Mouse (Mus musculus) heart, embryonic 11.5 days (tissue): ENCODE measurements around the gene Lin7a. TPM values are rescaled to one million over a fixed set of nuclear protein-coding genes. Genes with fewer than 3 reads are reported as not detected.

Source experiments
- ATAC-seq: fragments of 200-750 bp; cut with Nextera tagmentation; replicated peaks from 2 replicates; pipeline ENCODE4 v1.8.0; 2017; ENCODE audit warnings: moderate library complexity; ENCODE audit not compliant: insufficient number of reproducible peaks, low FRiP score, low TSS enrichment
- H3K27ac ChIP-seq: fragments of 300-500 bp; sonication (generic); 2 replicates; pipeline ENCODE4 v1.5.1; 2014; ENCODE audit warnings: mild to moderate bottlenecking, low read depth, low read length
- H3K27me3 ChIP-seq: fragments of 300-500 bp; sonication (generic); 2 replicates; pipeline ENCODE4 v1.6.1; 2014; ENCODE audit warnings: mild to moderate bottlenecking, low read length, mixed read lengths; ENCODE audit not compliant: control insufficient read depth, insufficient read depth
- H3K36me3 ChIP-seq: fragments of 300-500 bp; sonication (generic); 2 replicates; pipeline ENCODE4 v1.6.1; 2014; ENCODE audit warnings: mild to moderate bottlenecking, low read length, moderate library complexity, mixed read lengths; ENCODE audit not compliant: control insufficient read depth, insufficient read depth
- H3K4me1 ChIP-seq: fragments of 300-500 bp; sonication (generic); 2 replicates; pipeline ENCODE4 v1.6.1; 2014; ENCODE audit warnings: low read length; ENCODE audit not compliant: control insufficient read depth, insufficient read depth
- H3K4me2 ChIP-seq: fragments of 300-500 bp; sonication (generic); 2 replicates; pipeline ENCODE4 v1.6.1; 2014; ENCODE audit warnings: mild to moderate bottlenecking, moderate library complexity
- H3K4me3 ChIP-seq: fragments of 300-500 bp; sonication (generic); 2 replicates; pipeline ENCODE4 v1.5.1; 2014; ENCODE audit warnings: low read depth, low read length
- H3K9ac ChIP-seq: fragments of 300-500 bp; sonication (generic); 2 replicates; pipeline ENCODE4 v1.6.1; 2014; ENCODE audit warnings: mild to moderate bottlenecking, low read depth, low read length, moderate library complexity
- H3K9me3 ChIP-seq: fragments of 300-500 bp; sonication (generic); replicated peaks from 2 replicates; pipeline ENCODE4 v1.6.1; 2016; ENCODE audit warnings: low read length; ENCODE audit not compliant: control insufficient read depth
- WGBS: fragments of 180-500 bp; shearing (Covaris S2); extraction: QIAGEN DNeasy Blood & Tissue Kit; methylation state at CpG from one replicate; pipeline ENCODE4 v1.1.7; 2014; ENCODE audit not compliant: insufficient replicate concordance; 5-methylcytosine and 5-hydroxymethylcytosine counted together
- polyA plus RNA-seq: library from polyadenylated mRNA; unstranded; fragments of >200 nt; fragmentation: Nextera tagmentation; extraction: Ambion mirVana; gene quantifications from 2 replicates; pipeline ENCODE4 v1.2.1, GENCODE M21; 2014

Lin7a gene
- polyA plus RNA-seq, 1 experiment from 2014 or later = 2.6 TPM

- H3K27me3 ChIP-seq = peaks cover 28% of the 10 kb centered on the region
- no peak overlapping the region for H3K4me3 ChIP-seq
- H3K4me2 ChIP-seq = no peak overlapping the region
- H3K27ac ChIP-seq = no peak overlapping the region
- H3K9me3 ChIP-seq = no peaks in the 10 kb centered on the region
- H3K36me3 ChIP-seq = no peaks in the 10 kb centered on the region
- no peak for ATAC-seq
- H3K4me1 ChIP-seq = no peaks in the 10 kb centered on the region
- H3K9ac ChIP-seq = no peak overlapping the region
- WGBS = 42% methylated on average over 6 of the region's 6 CpGs
Observed at GRCm38 (mm10) chr10:107273848-107274247, 2.4 kb downstream of the Lin7a start.

GRCm38 (mm10) chr10:107274785-107275184 lies 3.3 kb downstream of the Lin7a start:
- Histone ChIP-seq H3K9ac (no peak overlapping the region), H3K9me3 (no peaks in the 10 kb centered on the region), H3K36me3 (no peaks in the 10 kb centered on the region), H3K27ac (no peak overlapping the region), H3K4me1 (no peaks in the 10 kb centered on the region), H3K4me2 (no peak overlapping the region), H3K27me3 (peaks cover 28% of the 10 kb centered on the region), H3K4me3 (no peak overlapping the region)
- ATAC-seq = no peak
- 46% methylated on average over 3 of the region's 3 CpGs for WGBS

- no peak overlapping the region for H3K27ac ChIP-seq
- ATAC-seq = no peak
- no peaks in the 10 kb centered on the region for H3K36me3 ChIP-seq
- no peak overlapping the region for H3K4me2 ChIP-seq
- H3K27me3 ChIP-seq = peaks cover 14% of the 10 kb centered on the region
- H3K9me3 ChIP-seq = no peaks in the 10 kb centered on the region
- no peaks in the 10 kb centered on the region for H3K4me1 ChIP-seq
- H3K4me3 ChIP-seq = no peak overlapping the region
- WGBS = 66% methylated on average over 2 of the region's 2 CpGs
- no peak overlapping the region for H3K9ac ChIP-seq
Observed at GRCm38 (mm10) chr10:107276647-107277046, 5.2 kb downstream of the Lin7a start.

GRCm38 (mm10) chr10:107293934-107294664 lies 22.6 kb downstream of the Lin7a start:
- no peak overlapping the region for H3K9ac ChIP-seq
- H3K4me3 ChIP-seq = no peak overlapping the region
- H3K27ac ChIP-seq = no peak overlapping the region
- H3K4me2 ChIP-seq = no peak overlapping the region
- no peaks in the 10 kb centered on the region for H3K36me3 ChIP-seq
- no peak for ATAC-seq
- H3K4me1 ChIP-seq = no peaks in the 10 kb centered on the region
- no peaks in the 10 kb centered on the region for H3K27me3 ChIP-seq
- WGBS = 65% methylated on average over 7 of the region's 7 CpGs
- no peaks in the 10 kb centered on the region for H3K9me3 ChIP-seq

GRCm38 (mm10) chr10:107300587-107301248 lies 29.2 kb downstream of the Lin7a start:
- Histone ChIP-seq H3K9ac (no peak overlapping the region), H3K9me3 (no peaks in the 10 kb centered on the region), H3K4me2 (no peak overlapping the region), H3K36me3 (no peaks in the 10 kb centered on the region), H3K27me3 (no peaks in the 10 kb centered on the region), H3K27ac (no peak overlapping the region), H3K4me1 (no peaks in the 10 kb centered on the region), H3K4me3 (no peak overlapping the region)
- 74% methylated on average over 2 of the region's 2 CpGs for WGBS
- ATAC-seq = no peak

GRCm38 (mm10) chr10:107310964-107311490 lies 39.5 kb downstream of the Lin7a start:
- ATAC-seq = no peak
- no peak overlapping the region for H3K4me3 ChIP-seq
- H3K4me2 ChIP-seq = no peak overlapping the region
- no peaks in the 10 kb centered on the region for H3K4me1 ChIP-seq
- no peaks in the 10 kb centered on the region for H3K9me3 ChIP-seq
- H3K27ac ChIP-seq = no peak overlapping the region
- no peaks in the 10 kb centered on the region for H3K36me3 ChIP-seq
- H3K27me3 ChIP-seq = no peaks in the 10 kb centered on the region
- WGBS = 82% methylated on average over 5 of the region's 5 CpGs
- no peak overlapping the region for H3K9ac ChIP-seq

- Histone ChIP-seq H3K4me2 (no peak overlapping the region), H3K4me3 (no peak overlapping the region), H3K9me3 (no peaks in the 10 kb centered on the region), H3K9ac (no peak overlapping the region), H3K27ac (no peak overlapping the region), H3K27me3 (no peaks in the 10 kb centered on the region), H3K36me3 (no peaks in the 10 kb centered on the region), H3K4me1 (no peaks in the 10 kb centered on the region)
- no peak for ATAC-seq
- 88% methylated on average over 4 of the region's 4 CpGs for WGBS
Observed at GRCm38 (mm10) chr10:107312609-107313008, 41.1 kb downstream of the Lin7a start.

GRCm38 (mm10) chr10:107313395-107313794 lies 41.9 kb downstream of the Lin7a start:
- Histone ChIP-seq H3K27ac (no peak overlapping the region), H3K4me3 (no peak overlapping the region), H3K9me3 (no peaks in the 10 kb centered on the region), H3K27me3 (no peaks in the 10 kb centered on the region), H3K4me2 (no peak overlapping the region), H3K36me3 (no peaks in the 10 kb centered on the region), H3K9ac (no peak overlapping the region), H3K4me1 (no peaks in the 10 kb centered on the region)
- no peak for ATAC-seq
- WGBS = 46% methylated on average over 3 of the region's 3 CpGs
